Mouse (Mus musculus): ENCODE measurements at regions not wholly inside any gene's neighbourhood (a gene's known extent, or its start where the extent isn't known, plus 50 kb on each side); places are given as distances from the start of the nearest gene placed in this dataset.

DNA sequence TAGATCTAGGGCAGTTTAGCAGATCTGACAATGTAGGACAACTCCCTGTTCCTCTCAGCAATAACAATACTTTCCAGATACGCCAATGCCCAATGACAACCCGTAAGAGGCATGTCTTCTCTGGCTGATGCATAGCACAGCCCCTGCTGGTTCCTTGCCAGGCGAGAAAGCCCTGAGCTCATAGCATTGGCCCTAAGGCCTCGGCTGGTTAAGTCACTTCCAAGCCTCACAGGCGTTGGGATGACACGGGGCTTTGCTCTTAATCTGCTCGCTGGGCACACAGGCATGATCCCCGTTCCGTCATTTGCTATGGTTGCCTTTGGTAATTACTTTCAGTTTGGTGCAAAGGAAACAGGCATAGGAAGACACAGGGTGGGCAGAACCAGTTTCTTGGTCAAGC lies 111.0 kb upstream of the Sulf2 start:
- Histone ChIP-seq H3K36me3 (ENCODE audit: control insufficient read depth, insufficient read depth, low read length) (no peaks in the 10 kb centered on the region), H3K4me3 (no peak overlapping the region), H3K9ac (ENCODE audit: low read depth, low read length) (no peak overlapping the region), H3K4me1 (ENCODE audit: control insufficient read depth, insufficient read depth, low read length) (peaks cover 6% of the 10 kb centered on the region), H3K27me3 (ENCODE audit: control insufficient read depth, insufficient read depth, low read length) (no peaks in the 10 kb centered on the region), H3K27ac (no peak overlapping the region), H3K79me2 (replicated peaks; ENCODE audit: control insufficient read depth, insufficient read depth, low read length) (no peaks in the 10 kb centered on the region)
- 83% methylated on average over 9 of the region's 9 CpGs for WGBS
- DNase-seq = no peak
- intact Hi-C loops (cut with DNase I) = loop anchor here (5.0 kb wide), 1 partner anchor 69 kb away; no protein-coding TSS in a partner anchor
- TF ChIP-seq EP300 (IDR thresholded peaks at IDR 0.05; ENCODE audit: insufficient read depth, low read depth, low read length) = no peak
- no peak for TF ChIP-seq CTCF (IDR thresholded peaks at IDR 0.05)
- TF ChIP-seq POLR2A (IDR thresholded peaks at IDR 0.05; ENCODE audit: insufficient read depth, low read depth, low read length) = no peak

DNA sequence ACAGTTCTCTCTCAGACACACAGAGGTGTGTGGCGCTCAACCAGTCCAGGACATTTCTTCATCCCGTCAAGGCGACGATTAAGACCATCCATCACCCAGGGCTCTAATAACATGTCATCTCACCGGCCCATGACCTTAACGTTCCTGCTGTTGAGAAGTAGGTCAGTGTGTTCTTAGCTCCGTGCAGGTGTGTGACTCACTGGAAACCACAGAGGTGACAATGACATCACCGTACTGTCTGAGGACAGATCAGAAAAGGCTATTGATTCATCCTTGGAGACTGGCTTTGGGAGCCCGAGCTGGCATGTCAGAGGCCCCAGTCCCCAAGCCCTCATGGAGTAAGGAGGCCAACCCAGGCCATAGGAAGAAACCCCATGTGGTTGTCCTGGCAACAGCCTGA lies 109.3 kb upstream of the Sulf2 start:
- TF ChIP-seq POLR2A (IDR thresholded peaks at IDR 0.05; ENCODE audit: insufficient read depth, low read depth, low read length) (no peak), EP300 (IDR thresholded peaks at IDR 0.05; ENCODE audit: insufficient read depth, low read depth, low read length) (no peak), CTCF (IDR thresholded peaks at IDR 0.05) (no peak)
- no peak overlapping the region for H3K4me3 ChIP-seq
- H3K27ac ChIP-seq = no peak overlapping the region
- H3K9ac ChIP-seq (ENCODE audit: low read depth, low read length) = no peak overlapping the region
- DNase-seq = no peak
- H3K4me1 ChIP-seq (ENCODE audit: control insufficient read depth, insufficient read depth, low read length) = peaks cover 7% of the 10 kb centered on the region
- no peaks in the 10 kb centered on the region for H3K27me3 ChIP-seq (ENCODE audit: control insufficient read depth, insufficient read depth, low read length)
- no peaks in the 10 kb centered on the region for H3K79me2 ChIP-seq (replicated peaks; ENCODE audit: control insufficient read depth, insufficient read depth, low read length)
- 93% methylated on average over 9 of the region's 9 CpGs for WGBS
- intact Hi-C loops (cut with DNase I) = loop anchor here (5.0 kb wide), 1 partner anchor 67 kb away; no protein-coding TSS in a partner anchor
- no peaks in the 10 kb centered on the region for H3K36me3 ChIP-seq (ENCODE audit: control insufficient read depth, insufficient read depth, low read length)

DNA sequence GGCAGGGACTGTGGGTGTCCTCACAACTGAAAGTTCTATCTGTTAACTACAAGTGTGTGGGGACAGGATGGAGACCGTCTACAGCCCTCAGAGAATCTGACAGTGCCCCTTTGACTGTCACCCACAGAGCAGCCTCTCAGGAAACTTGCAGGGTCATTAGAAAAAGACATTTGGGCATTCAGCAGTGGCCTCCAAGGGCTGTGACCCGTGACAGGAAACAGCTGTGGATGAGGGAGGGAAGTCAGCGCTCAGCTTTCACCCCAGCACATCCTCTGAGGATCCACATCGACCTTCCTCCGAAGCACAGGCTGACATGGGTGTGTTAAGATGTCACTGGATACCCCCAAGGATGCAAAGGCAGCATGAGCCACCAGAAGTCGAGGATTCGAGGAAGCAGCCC lies 106.3 kb upstream of the Sulf2 start:
- H3K79me2 ChIP-seq (replicated peaks; ENCODE audit: control insufficient read depth, insufficient read depth, low read length) = no peaks in the 10 kb centered on the region
- no peak overlapping the region for H3K9ac ChIP-seq (ENCODE audit: low read depth, low read length)
- no peaks in the 10 kb centered on the region for H3K36me3 ChIP-seq (ENCODE audit: control insufficient read depth, insufficient read depth, low read length)
- peak; percentile 41 to 62 for DNase-seq
- no peaks in the 10 kb centered on the region for H3K27me3 ChIP-seq (ENCODE audit: control insufficient read depth, insufficient read depth, low read length)
- peaks cover 7% of the 10 kb centered on the region for H3K4me1 ChIP-seq (ENCODE audit: control insufficient read depth, insufficient read depth, low read length)
- H3K4me3 ChIP-seq = no peak overlapping the region
- no peak overlapping the region for H3K27ac ChIP-seq
- 0 out of 2 replicates have a peak, but pooled peaks have one; percentile 73 for TF ChIP-seq EP300 (IDR thresholded peaks at IDR 0.05; ENCODE audit: insufficient read depth, low read depth, low read length)
- no peak for TF ChIP-seq CTCF (IDR thresholded peaks at IDR 0.05)
- TF ChIP-seq POLR2A (IDR thresholded peaks at IDR 0.05; ENCODE audit: insufficient read depth, low read depth, low read length) = 0 out of 2 replicates have a peak, but pooled peaks have one; percentile 14
- 29% methylated on average over 7 of the region's 7 CpGs for WGBS
- intact Hi-C loops (cut with DNase I) = no loop called here

DNA sequence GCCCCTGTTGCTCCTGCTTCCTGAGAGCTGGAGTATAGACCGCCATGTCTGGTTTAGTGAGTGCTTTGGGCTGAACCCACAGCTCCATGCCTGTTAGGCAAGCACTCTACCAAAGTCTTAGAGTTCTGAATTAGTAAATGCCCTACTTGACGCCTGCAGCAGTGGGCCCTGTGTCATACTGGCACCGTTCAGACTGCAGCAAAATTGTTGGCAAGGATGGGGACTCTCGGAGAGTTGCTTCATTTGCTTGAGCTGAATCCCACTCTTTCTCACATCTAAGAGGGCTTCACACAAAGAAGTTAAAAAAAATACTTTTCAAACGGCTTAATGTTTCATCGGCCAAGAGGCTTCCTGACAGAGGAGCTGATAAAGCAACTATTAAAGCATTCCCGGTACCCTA lies 105.6 kb upstream of the Sulf2 start:
- no peak for TF ChIP-seq EP300 (IDR thresholded peaks at IDR 0.05; ENCODE audit: insufficient read depth, low read depth, low read length)
- no peak for TF ChIP-seq POLR2A (IDR thresholded peaks at IDR 0.05; ENCODE audit: insufficient read depth, low read depth, low read length)
- no peak for TF ChIP-seq CTCF (IDR thresholded peaks at IDR 0.05)
- no peak for DNase-seq
- Histone ChIP-seq H3K27me3 (ENCODE audit: control insufficient read depth, insufficient read depth, low read length) (no peaks in the 10 kb centered on the region), H3K79me2 (replicated peaks; ENCODE audit: control insufficient read depth, insufficient read depth, low read length) (no peaks in the 10 kb centered on the region), H3K9ac (ENCODE audit: low read depth, low read length) (no peak overlapping the region), H3K4me3 (no peak overlapping the region), H3K27ac (no peak overlapping the region; the same call in 1 of the 2 replicates), H3K36me3 (ENCODE audit: control insufficient read depth, insufficient read depth, low read length) (no peaks in the 10 kb centered on the region), H3K4me1 (ENCODE audit: control insufficient read depth, insufficient read depth, low read length) (peaks cover 7% of the 10 kb centered on the region)
- WGBS = 56% methylated on average over 7 of the region's 7 CpGs
- intact Hi-C loops (cut with DNase I) = no loop called here

DNA sequence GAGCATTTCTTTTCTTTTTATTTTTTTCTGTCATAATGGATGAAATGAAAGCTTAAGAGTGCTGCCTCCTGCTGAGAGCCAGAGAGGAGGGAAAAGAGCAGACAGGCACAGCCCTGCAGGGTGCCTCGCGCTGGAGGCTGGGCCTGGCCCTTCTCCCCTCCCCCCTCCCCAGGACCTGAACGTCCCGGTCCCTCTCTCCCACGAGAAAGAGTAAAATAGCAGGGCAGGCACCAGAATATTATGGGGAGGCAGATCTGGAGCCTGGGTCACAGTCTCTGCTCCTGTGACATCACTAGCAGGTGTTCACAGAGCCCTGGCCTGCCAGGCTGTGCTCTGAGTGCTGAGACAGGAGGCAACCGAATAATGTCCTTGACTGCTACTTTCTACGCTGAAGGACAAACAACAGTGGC lies 103.3 kb upstream of the Sulf2 start:
- TF ChIP-seq POLR2A (IDR thresholded peaks at IDR 0.05; ENCODE audit: insufficient read depth, low read depth, low read length) (no peak), CTCF (IDR thresholded peaks at IDR 0.05) (no peak), EP300 (IDR thresholded peaks at IDR 0.05; ENCODE audit: insufficient read depth, low read depth, low read length) (no peak)
- H3K27me3 ChIP-seq (ENCODE audit: control insufficient read depth, insufficient read depth, low read length) = no peaks in the 10 kb centered on the region
- H3K79me2 ChIP-seq (replicated peaks; ENCODE audit: control insufficient read depth, insufficient read depth, low read length) = no peaks in the 10 kb centered on the region
- no peak for DNase-seq
- 42% methylated on average over 7 of the region's 7 CpGs for WGBS
- H3K27ac ChIP-seq = no peak overlapping the region
- no peaks in the 10 kb centered on the region for H3K36me3 ChIP-seq (ENCODE audit: control insufficient read depth, insufficient read depth, low read length)
- peaks cover 7% of the 10 kb centered on the region for H3K4me1 ChIP-seq (ENCODE audit: control insufficient read depth, insufficient read depth, low read length)
- H3K9ac ChIP-seq (ENCODE audit: low read depth, low read length) = no peak overlapping the region
- no peak overlapping the region for H3K4me3 ChIP-seq
- intact Hi-C loops (cut with DNase I) = no loop called here

DNA sequence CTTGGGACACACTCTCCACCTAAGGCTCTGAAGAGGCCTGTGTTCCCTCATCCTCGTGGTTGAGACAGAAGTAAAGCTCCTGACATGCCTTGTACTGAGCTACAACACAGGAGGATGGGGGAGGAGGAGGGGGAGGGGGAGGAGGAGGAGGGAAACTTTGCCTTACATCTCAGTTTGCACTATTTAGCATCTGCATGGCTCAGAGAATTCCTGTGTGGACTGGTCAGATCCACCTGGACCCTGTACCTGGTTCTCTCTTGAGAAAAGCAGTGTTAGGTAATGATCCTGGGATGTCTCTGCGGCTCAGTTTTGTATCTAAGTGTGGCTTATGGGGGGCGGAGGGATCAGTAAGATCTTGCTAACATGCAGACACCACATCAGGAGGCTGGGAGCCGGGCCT lies 102.2 kb upstream of the Sulf2 start:
- no peak for DNase-seq
- intact Hi-C loops (cut with DNase I) = no loop called here
- Histone ChIP-seq H3K9ac (ENCODE audit: low read depth, low read length) (no peak overlapping the region), H3K79me2 (replicated peaks; ENCODE audit: control insufficient read depth, insufficient read depth, low read length) (no peaks in the 10 kb centered on the region), H3K27me3 (ENCODE audit: control insufficient read depth, insufficient read depth, low read length) (no peaks in the 10 kb centered on the region), H3K27ac (no peak overlapping the region), H3K4me1 (ENCODE audit: control insufficient read depth, insufficient read depth, low read length) (peaks cover 7% of the 10 kb centered on the region), H3K36me3 (ENCODE audit: control insufficient read depth, insufficient read depth, low read length) (no peaks in the 10 kb centered on the region), H3K4me3 (no peak overlapping the region)
- WGBS = 85% methylated on average over 4 of the region's 4 CpGs
- no peak for TF ChIP-seq EP300 (IDR thresholded peaks at IDR 0.05; ENCODE audit: insufficient read depth, low read depth, low read length)
- no peak for TF ChIP-seq CTCF (IDR thresholded peaks at IDR 0.05)
- no peak for TF ChIP-seq POLR2A (IDR thresholded peaks at IDR 0.05; ENCODE audit: insufficient read depth, low read depth, low read length)

All from heart, adult 2 months (tissue).